Mouse (Mus musculus): ENCODE measurements around the gene Defa35. TPM values are rescaled to one million over a fixed set of nuclear protein-coding genes. Genes with fewer than 3 reads are reported as not detected.
"Not testable (repeated sequence)": the region's sequence is repeated elsewhere in the genome, so short reads cannot be mapped to it uniquely, and the experiment has no call there.

The Defa35 gene
- total RNA-seq (2017) = not detected in 3 replicates

DNA sequence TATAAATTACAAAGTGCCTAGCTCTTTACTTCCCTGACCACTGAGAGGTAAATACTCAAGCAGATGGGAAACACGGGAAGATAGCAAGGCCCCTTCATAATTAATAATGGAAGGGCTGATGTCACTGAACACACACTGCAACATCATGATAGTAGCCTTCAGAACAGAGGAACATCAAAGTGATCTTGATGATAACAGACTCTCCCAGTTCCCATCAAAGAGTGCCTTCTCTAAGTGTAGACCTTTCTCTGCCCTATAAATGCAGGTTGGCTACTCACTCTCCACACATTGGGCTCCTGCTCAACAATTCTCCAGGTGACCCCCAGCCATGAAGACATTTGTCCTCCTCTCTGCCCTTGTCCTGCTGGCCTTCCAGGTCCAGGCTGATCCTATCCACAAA lies at the start of gene Defa35:
Gene Defa35, plus strand, starts transcription at position 301 of the 400 bp plus-strand sequence.
- not testable (repeated sequence) for ATAC-seq (replicated peaks; ENCODE audit: insufficient number of reproducible peaks, low FRiP score, low TSS enrichment, poor library complexity, severe bottlenecking)

DNA sequence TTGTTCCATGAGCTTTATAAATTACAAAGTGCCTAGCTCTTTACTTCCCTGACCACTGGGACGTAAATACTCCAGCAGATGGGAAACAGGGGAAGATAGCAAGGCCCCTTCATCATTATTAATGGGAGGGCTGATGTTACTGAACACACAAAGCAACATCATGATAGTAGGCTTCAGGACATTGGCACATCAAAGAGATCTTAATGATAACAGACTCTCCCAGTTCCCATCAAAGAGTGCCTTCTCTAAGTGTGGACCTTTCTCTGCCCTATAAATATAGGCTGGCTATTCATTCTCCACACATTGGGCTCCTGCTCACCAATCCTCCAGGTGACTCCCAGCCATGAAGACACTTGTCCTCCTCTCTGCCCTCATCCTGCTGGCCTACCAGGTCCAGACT lies 39.6 kb upstream of the Defa35 start, which contains the start of gene Defa21:
Gene Defa21, plus strand, starts transcription at position 301 of the 400 bp plus-strand sequence.
- ATAC-seq (replicated peaks; ENCODE audit: insufficient number of reproducible peaks, low FRiP score, low TSS enrichment, poor library complexity, severe bottlenecking) = not testable (repeated sequence)

DNA sequence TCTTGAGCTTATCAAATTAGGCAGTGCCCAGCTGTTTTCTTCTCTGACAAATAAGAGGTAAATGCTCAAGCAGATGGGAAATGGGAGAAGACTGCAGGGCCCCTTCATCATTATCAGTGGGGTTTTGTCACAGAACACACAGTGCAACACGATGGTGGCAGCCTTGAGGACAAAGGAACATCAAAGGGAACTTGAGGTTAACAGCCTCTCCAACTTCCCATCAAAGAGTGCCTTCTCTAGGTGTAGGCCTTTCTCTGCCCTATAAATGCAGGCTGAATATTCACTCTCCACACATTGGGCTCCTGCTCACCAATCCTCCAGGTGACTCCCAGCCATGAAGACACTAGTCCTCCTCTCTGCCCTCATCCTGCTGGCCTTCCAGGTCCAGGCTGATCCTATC lies 10.1 kb upstream of the Defa35 start, which contains the start of gene Defa23:
Gene Defa23, plus strand, starts transcription at position 301 of the 400 bp plus-strand sequence.
- not testable (repeated sequence) for ATAC-seq (replicated peaks; ENCODE audit: insufficient number of reproducible peaks, low FRiP score, low TSS enrichment, poor library complexity, severe bottlenecking)

DNA sequence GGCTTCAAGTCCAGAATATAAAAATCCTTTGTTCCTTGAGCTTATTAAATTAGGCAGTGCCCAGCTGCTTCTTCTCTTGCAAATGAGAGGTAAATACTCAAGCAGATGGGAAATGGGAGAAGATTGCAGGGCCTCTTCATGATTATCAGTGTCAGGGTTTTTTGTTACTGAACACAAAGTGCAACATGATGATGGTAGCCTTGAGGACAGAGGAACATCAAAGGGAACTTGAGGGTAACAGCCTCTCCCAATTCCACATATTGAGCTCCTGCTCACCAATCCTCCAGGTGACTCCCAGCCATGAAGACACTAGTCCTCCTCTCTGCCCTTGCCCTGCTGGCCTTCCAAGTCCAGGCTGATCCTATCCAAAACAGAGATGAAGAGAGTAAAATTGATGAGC lies 19.3 kb downstream of the Defa35 start, which contains the start of gene Defa25:
Gene Defa25, plus strand, starts transcription at position 301 of the 400 bp plus-strand sequence.
- ATAC-seq (replicated peaks; ENCODE audit: insufficient number of reproducible peaks, low FRiP score, low TSS enrichment, poor library complexity, severe bottlenecking) = not testable (repeated sequence)

DNA sequence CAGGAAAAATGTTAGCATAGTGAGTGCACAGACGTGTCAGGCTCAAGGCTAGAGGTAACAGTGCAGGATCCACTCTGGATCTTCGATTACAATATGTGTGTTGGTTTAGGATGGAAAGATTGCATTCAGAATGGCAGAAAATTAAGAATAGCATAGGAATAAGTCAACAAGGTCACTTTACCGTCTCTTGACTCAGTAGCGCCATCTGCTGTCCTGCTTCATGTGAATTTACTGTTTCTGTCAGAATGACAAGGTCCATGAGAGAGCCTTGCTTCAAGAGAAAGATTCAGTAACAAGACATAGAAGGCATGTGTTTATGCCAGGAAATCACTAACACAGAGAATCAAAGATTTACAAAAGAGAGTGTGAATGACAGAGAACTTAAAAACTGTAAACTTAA lies 28.3 kb downstream of the Defa35 start:
- ATAC-seq (replicated peaks; ENCODE audit: insufficient number of reproducible peaks, low FRiP score, low TSS enrichment, poor library complexity, severe bottlenecking) = no peak

DNA sequence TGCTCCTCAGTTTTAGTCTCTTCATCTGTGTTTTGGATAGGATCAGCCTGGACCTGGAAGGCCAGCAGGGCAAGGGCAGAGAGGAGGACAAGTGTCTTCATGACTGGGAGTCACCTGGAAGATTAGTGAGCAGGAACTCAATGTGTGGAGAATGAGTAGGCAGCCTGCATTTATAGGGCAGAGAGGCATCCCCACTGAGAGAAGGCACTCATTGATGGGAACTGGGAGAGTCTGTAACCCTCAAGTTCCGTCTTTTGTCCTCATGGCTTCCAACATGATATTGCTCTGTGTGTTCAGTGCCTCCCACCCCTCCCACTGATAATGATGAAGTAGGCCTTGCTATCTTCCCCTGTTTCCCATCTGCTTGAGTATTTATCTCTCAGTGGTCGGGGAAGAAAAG lies 31.1 kb downstream of the Defa35 start, which contains the start of gene Gm14851:
Gene Gm14851, minus strand, starts transcription at position 101 of the 400 bp plus-strand sequence.
- ATAC-seq (replicated peaks; ENCODE audit: insufficient number of reproducible peaks, low FRiP score, low TSS enrichment, poor library complexity, severe bottlenecking) = not testable (repeated sequence)

Other genes with a start within 250 kb of the Defa35 start
- not detected in 3 replicates for gene Defb33, start 172.4 kb upstream of the Defa35 start, total RNA-seq (2017)
- gene Gm15056, start 162.4 kb upstream of the Defa35 start, total RNA-seq (2017) = not detected in 3 replicates
- gene Gm6040, start 143.0 kb upstream of the Defa35 start, total RNA-seq (2017) = not detected in 3 replicates
- gene AY761185, start 120.3 kb upstream of the Defa35 start, total RNA-seq (2017) = not detected in 3 replicates
- not detected in 3 replicates for gene Defa21, start 39.5 kb upstream of the Defa35 start, total RNA-seq (2017)
- not detected in 3 replicates for gene Defa23, start 10.0 kb upstream of the Defa35 start, total RNA-seq (2017)
- gene Defa25, start 19.4 kb downstream of the Defa35 start, total RNA-seq (2017) = not detected in 3 replicates
- not detected in 3 replicates for gene Gm14851, start 31.0 kb downstream of the Defa35 start, total RNA-seq (2017)
- gene Defa30, start 69.6 kb downstream of the Defa35 start, total RNA-seq (2017) = not detected in 3 replicates
- gene Defa22, start 97.2 kb downstream of the Defa35 start, total RNA-seq (2017) = not detected in 3 replicates
- gene Defa31, start 126.6 kb downstream of the Defa35 start, total RNA-seq (2017) = not detected in 3 replicates
- gene Gm15293, start 136.5 kb downstream of the Defa35 start, total RNA-seq (2017) = not detected in 3 replicates
- gene Gm15292, start 184.7 kb downstream of the Defa35 start, total RNA-seq (2017) = not detected in 3 replicates